26 mouse cellular contexts compared by ENCODE assay signal in the genomic region with DNA sequence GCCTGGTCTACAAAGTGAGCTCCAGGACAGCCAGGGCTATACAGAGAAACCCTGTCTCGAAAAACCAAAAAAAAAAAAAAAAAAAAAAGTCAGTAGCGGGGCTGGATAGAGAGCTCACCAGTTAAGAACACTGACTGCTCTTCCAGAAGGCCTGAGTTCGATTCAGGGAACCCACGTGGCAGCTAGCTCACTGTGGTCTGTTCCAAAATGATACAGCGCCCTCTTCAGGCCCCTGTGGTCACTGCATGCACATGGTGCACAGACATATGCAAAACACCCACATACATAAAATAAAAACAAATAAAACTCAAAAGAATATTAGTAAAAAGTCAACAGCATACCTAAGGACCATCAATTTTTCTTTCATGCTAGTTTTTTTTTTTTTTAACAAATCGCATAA. TPM values are rescaled to one million over a fixed set of nuclear protein-coding genes. Genes with fewer than 3 reads are reported as not detected.
DNase-seq lines count a peak whose midpoint lies in the region; ATAC-seq and TF ChIP-seq lines count a peak whose summit lies in the region.
"Had no signal": no experiment of that assay in that cellular context is flagged by ENCODE, and none has a peak within 500 bp of the region (broad histone marks: within the 10 kb centered on the region; RNA-seq: fewer than 3 reads in every experiment).

No protein-coding gene starts in this region.

- H3K4me1 ChIP-seq in liver, postnatal 0 days (ENCODE audit: insufficient read depth) = no peaks in the 10 kb centered on the region
- H3K4me1 ChIP-seq in embryonic facial prominence, embryonic 10.5 days = no peaks in the 10 kb centered on the region
- H3K4me1 ChIP-seq: forebrain, embryonic 15.5 days; hindbrain, embryonic 12.5 days; kidney, embryonic 15.5 days; midbrain, embryonic 13.5 days; neural tube, embryonic 13.5 days had no signal

- H3K36me3 ChIP-seq in liver, postnatal 0 days (replicated peaks; ENCODE audit: insufficient read depth, low read length) = no peaks in the 10 kb centered on the region
- H3K36me3 ChIP-seq in embryonic facial prominence, embryonic 10.5 days (replicated peaks) = no peaks in the 10 kb centered on the region
- H3K36me3 ChIP-seq: forebrain, embryonic 15.5 days; hindbrain, embryonic 12.5 days; kidney, embryonic 15.5 days; midbrain, embryonic 13.5 days; neural tube, embryonic 13.5 days had no signal

- no peak for TF ChIP-seq EP300 in liver, postnatal 0 days (IDR thresholded peaks at IDR 0.05; ENCODE audit: low read depth)

- DNase-seq in CD4-positive, CD25-positive, alpha-beta regulatory T cell, adult 2 months (ENCODE audit: low read depth, low spot score) = peak; percentile 3
- no peak for DNase-seq in liver, postnatal 0 days
- DNase-seq in liver = no peak
- peak; percentile 66 for DNase-seq in R1 (ENCODE audit: low read depth, low spot score)
- peak; percentile 29 for DNase-seq in testis, postnatal 14 days (ENCODE audit: low spot score)
- no peak for DNase-seq in embryonic facial prominence, embryonic 10.5 days (ENCODE audit: low spot score)
- DNase-seq in left cerebral cortex, adult 2 months (ENCODE audit: extremely low spot score in 1 of 2, low spot score in 2 of 2) = no peak
- DNase-seq: cerebellum, adult 11 months; cerebellum, adult 9-11 months; gastrocnemius, postnatal 14 days; kidney, adult 11 months; kidney, postnatal 36 days; layer of hippocampus, adult 9-11 months; lung, embryonic 14.5 days; lung, postnatal 36 days; right cerebral cortex, adult 18-20 months; right cerebral cortex, postnatal 4 days; thymus, postnatal 14 days had no signal

- TF ChIP-seq CTCF in liver, postnatal 0 days (IDR thresholded peaks at IDR 0.05; ENCODE audit: low read depth) = peak; percentile 35
- no peak; the same call in none of the 2 replicates for TF ChIP-seq CTCF in left cerebral cortex, adult 2 months (IDR thresholded peaks at IDR 0.05)

- H3K9ac ChIP-seq in liver, postnatal 0 days (replicated peaks) = no peak overlapping the region
- H3K9ac ChIP-seq: forebrain, embryonic 15.5 days; hindbrain, embryonic 12.5 days; kidney, embryonic 15.5 days; lung, embryonic 14.5 days; midbrain, embryonic 13.5 days; neural tube, embryonic 13.5 days had no signal

- intact Hi-C loops in left cerebral cortex, adult 2 months (cut with DNase I) = no loop called here

- no peaks in the 10 kb centered on the region for H3K27me3 ChIP-seq in liver, postnatal 0 days (ENCODE audit: insufficient read depth, low read length)
- H3K27me3 ChIP-seq in embryonic facial prominence, embryonic 10.5 days (replicated peaks; ENCODE audit: low read depth, poor library complexity, severe bottlenecking) = no peaks in the 10 kb centered on the region
- H3K27me3 ChIP-seq: CH12.LX; forebrain, embryonic 15.5 days; hindbrain, embryonic 12.5 days; kidney, embryonic 15.5 days; megakaryocyte, embryonic 14.5 days; midbrain, embryonic 13.5 days; neural tube, embryonic 13.5 days had no signal

- H3K9me3 ChIP-seq in liver, postnatal 0 days (ENCODE audit: low read length) = no peaks in the 10 kb centered on the region
- H3K9me3 ChIP-seq in embryonic facial prominence, embryonic 10.5 days = no peaks in the 10 kb centered on the region
- H3K9me3 ChIP-seq: forebrain, embryonic 15.5 days; hindbrain, embryonic 12.5 days; kidney, embryonic 15.5 days; megakaryocyte, embryonic 14.5 days; midbrain, embryonic 13.5 days; neural tube, embryonic 13.5 days had no signal

- no peak overlapping the region for H3K4me3 ChIP-seq in liver, postnatal 0 days (ENCODE audit: low read depth, low read length)
- H3K4me3 ChIP-seq in embryonic facial prominence, embryonic 10.5 days = no peak overlapping the region
- H3K4me3 ChIP-seq in left cerebral cortex, adult 2 months = no peak overlapping the region
- H3K4me3 ChIP-seq: forebrain, embryonic 15.5 days; hindbrain, embryonic 12.5 days; kidney, embryonic 15.5 days; megakaryocyte, embryonic 14.5 days; midbrain, embryonic 13.5 days; neural tube, embryonic 13.5 days had no signal

- no peak for ATAC-seq in CD4-positive, CD25-positive, alpha-beta regulatory T cell, adult 4 months
- no peak for ATAC-seq in liver, postnatal 0 days
- ATAC-seq: forebrain, embryonic 15.5 days; midbrain, embryonic 13.5 days had no signal

- no peak overlapping the region for H3K27ac ChIP-seq in liver, postnatal 0 days (ENCODE audit: low read depth)
- H3K27ac ChIP-seq in embryonic facial prominence, embryonic 10.5 days (replicated peaks) = no peak overlapping the region
- no peak overlapping the region for H3K27ac ChIP-seq in left cerebral cortex, adult 2 months
- H3K27ac ChIP-seq: forebrain, embryonic 15.5 days; hindbrain, embryonic 12.5 days; kidney, embryonic 15.5 days; midbrain, embryonic 13.5 days; neural tube, embryonic 13.5 days had no signal

- 72% methylated on average over 5 of the region's 6 CpGs for WGBS in liver, postnatal 0 days (ENCODE audit: insufficient replicate concordance)
- WGBS in embryonic facial prominence, embryonic 10.5 days = 78% methylated on average over 5 of the region's 6 CpGs

- H3K4me2 ChIP-seq in liver, postnatal 0 days (ENCODE audit: low read depth, low read length) = no peak overlapping the region
- H3K4me2 ChIP-seq: forebrain, embryonic 15.5 days; hindbrain, embryonic 12.5 days; kidney, embryonic 15.5 days; lung, embryonic 14.5 days; midbrain, embryonic 13.5 days; neural tube, embryonic 13.5 days had no signal

RNA-seq across cellular contexts. Expression of a gene that starts 20.0 kb away (rescaled TPM):
- 10 to 100 TPM; 18.7 to 24.9 TPM for polyA plus RNA-seq in CD4-positive, CD25-positive, alpha-beta regulatory T cell, adult 4 months (2017; shearing (Covaris generic))
- polyA plus RNA-seq in liver, postnatal 0 days (2015; fragmentation: Nextera tagmentation; extraction: Ambion mirVana) = 8.9 and 9.5 TPM in 2 replicates
- polyA plus RNA-seq in embryonic facial prominence, embryonic 10.5 days (2016; fragmentation: Nextera tagmentation; extraction: Ambion mirVana) = 11.4 and 11.8 TPM in 2 replicates
- 10 to 100 TPM; 54.9 to 58.8 TPM for total RNA-seq in left cerebral cortex, adult 2 months (2021)

Comparison
In these comparisons a context has a peak if more than half of its experiments do, and no peak if none do; other contexts are left out.
1. DNase-seq: peak in CD4-positive, CD25-positive, alpha-beta regulatory T cell, adult 2 months (single experiment), R1 (single experiment) and testis, postnatal 14 days (single experiment); none in liver, postnatal 0 days (single experiment), liver (single experiment), embryonic facial prominence, embryonic 10.5 days (single experiment) and left cerebral cortex, adult 2 months (0 of 2).